Mouse (Mus musculus) embryonic facial prominence, embryonic 11.5 days (tissue): ENCODE measurements around the gene Taf4. TPM values are rescaled to one million over a fixed set of nuclear protein-coding genes. Genes with fewer than 3 reads are reported as not detected.
A peak's percentile ranks its signal among the peaks of the same experiment; 100 is the strongest.

Experiments
- ATAC-seq: fragments of 200-750 bp; cut with Nextera tagmentation; replicated peaks from 2 replicates; pipeline ENCODE4 v1.8.0; 2017; ENCODE audit warnings: low read depth; ENCODE audit not compliant: insufficient number of reproducible peaks, low FRiP score, low TSS enrichment
- DNase-seq: peaks from one replicate; pipeline ENCODE4 v3.0.0-alpha.2; 2015; ENCODE audit warnings: low spot score
- H3K27ac ChIP-seq: fragments of 300-500 bp; sonication (generic); replicated peaks from 2 replicates; pipeline ENCODE4 v1.5.1; 2014; ENCODE audit warnings: mild to moderate bottlenecking, low read depth, low read length, control low read depth
- H3K27me3 ChIP-seq: fragments of 300-500 bp; sonication (generic); 2 replicates; pipeline ENCODE4 v1.6.1; 2014; ENCODE audit warnings: mild to moderate bottlenecking, low read length, moderate library complexity, mixed read lengths; ENCODE audit not compliant: control insufficient read depth, insufficient read depth
- H3K36me3 ChIP-seq: fragments of 300-500 bp; sonication (generic); replicated peaks from 2 replicates; pipeline ENCODE4 v1.6.1; 2014; ENCODE audit warnings: low read depth, mild to moderate bottlenecking, low read length, moderate library complexity, mixed read lengths; ENCODE audit not compliant: control insufficient read depth, insufficient read depth
- H3K4me1 ChIP-seq: fragments of 300-500 bp; sonication (generic); 2 replicates; pipeline ENCODE4 v1.6.1; 2014; ENCODE audit warnings: low read length, mixed read lengths; ENCODE audit not compliant: control insufficient read depth, insufficient read depth
- H3K4me2 ChIP-seq: fragments of 300-500 bp; sonication (generic); 2 replicates; pipeline ENCODE4 v1.6.1; 2014; ENCODE audit warnings: low read depth, mild to moderate bottlenecking, control low read depth, low read length, moderate library complexity
- H3K4me3 ChIP-seq: fragments of 300-500 bp; sonication (generic); 2 replicates; pipeline ENCODE4 v1.5.1; 2014; ENCODE audit warnings: low read depth, low read length, control low read depth
- H3K9ac ChIP-seq: fragments of 300-500 bp; sonication (generic); replicated peaks from 2 replicates; pipeline ENCODE4 v1.6.1; 2014; ENCODE audit warnings: mild to moderate bottlenecking, control low read depth, low read length
- H3K9me3 ChIP-seq: fragments of 300-500 bp; sonication (generic); replicated peaks from 2 replicates; pipeline ENCODE4 v1.6.1; 2016; ENCODE audit warnings: mild to moderate bottlenecking, low read length, inconsistent platforms, mixed read lengths; ENCODE audit not compliant: control insufficient read depth
- WGBS: fragments of 180-500 bp; shearing (Covaris S2); extraction: QIAGEN DNeasy Blood & Tissue Kit; methylation state at CpG from one replicate; pipeline ENCODE4 v1.1.7; 2014; 5-methylcytosine and 5-hydroxymethylcytosine counted together
- polyA plus RNA-seq: library from polyadenylated mRNA; unstranded; fragments of >200 nt; fragmentation: Nextera tagmentation; extraction: Ambion mirVana; gene quantifications from 2 replicates; pipeline ENCODE4 v1.2.1, GENCODE M21; 2014

The Taf4 gene
- polyA plus RNA-seq, 1 experiment from 2014 or later = 4.4 TPM

GRCm38 (mm10) chr2:179998431-179998830, 22.0 kb upstream of the Taf4 start:
- no peak for DNase-seq
- no peaks in the 10 kb centered on the region for H3K4me1 ChIP-seq
- H3K9ac ChIP-seq = no peak overlapping the region
- no peaks in the 10 kb centered on the region for H3K27me3 ChIP-seq
- 84% methylated on average over 4 of the region's 4 CpGs for WGBS
- H3K4me2 ChIP-seq = no peak overlapping the region
- H3K9me3 ChIP-seq = no peaks in the 10 kb centered on the region
- no peak overlapping the region for H3K27ac ChIP-seq
- H3K36me3 ChIP-seq = no peaks in the 10 kb centered on the region
- ATAC-seq = no peak
- no peak overlapping the region for H3K4me3 ChIP-seq

DNA sequence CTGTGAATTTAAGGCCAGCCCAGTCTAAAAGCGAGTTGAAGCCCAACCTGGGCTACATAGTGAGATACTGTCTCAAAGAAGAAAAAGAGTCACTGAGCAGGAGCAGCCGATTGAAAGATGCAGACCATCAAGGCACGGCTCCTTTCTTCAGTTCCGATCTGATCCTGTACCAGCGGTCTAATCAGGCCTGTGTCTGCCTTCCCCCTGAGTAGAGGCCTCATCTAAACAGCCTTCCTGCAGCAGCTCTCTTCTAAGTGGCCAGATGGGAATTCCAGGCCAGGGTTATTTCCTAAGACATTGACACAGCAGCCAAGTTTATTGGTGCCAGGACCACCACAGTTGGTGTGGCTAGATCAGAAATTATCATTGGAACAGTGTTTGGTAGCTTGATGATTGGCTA, 16.6 kb upstream of the Taf4 start:
- WGBS = 93% methylated on average over 5 of the region's 5 CpGs
- Histone ChIP-seq H3K4me3 (no peak overlapping the region), H3K9me3 (no peaks in the 10 kb centered on the region), H3K4me2 (no peak overlapping the region), H3K36me3 (no peaks in the 10 kb centered on the region), H3K27ac (no peak overlapping the region), H3K27me3 (no peaks in the 10 kb centered on the region), H3K4me1 (no peaks in the 10 kb centered on the region), H3K9ac (no peak overlapping the region)
- DNase-seq = no peak
- no peak for ATAC-seq

GRCm38 (mm10) chr2:179989098-179989497, 12.7 kb upstream of the Taf4 start:
- Histone ChIP-seq H3K9me3 (no peaks in the 10 kb centered on the region), H3K4me3 (no peak overlapping the region), H3K27ac (no peak overlapping the region), H3K9ac (no peak overlapping the region), H3K27me3 (no peaks in the 10 kb centered on the region), H3K36me3 (no peaks in the 10 kb centered on the region), H3K4me2 (no peak overlapping the region), H3K4me1 (no peaks in the 10 kb centered on the region)
- DNase-seq (no peak), ATAC-seq (no peak)
- WGBS = 64% methylated on average over 1 of the region's 1 CpGs

- Histone ChIP-seq H3K4me2 (no peak overlapping the region), H3K36me3 (no peaks in the 10 kb centered on the region), H3K4me3 (no peak overlapping the region), H3K27ac (no peak overlapping the region), H3K4me1 (no peaks in the 10 kb centered on the region), H3K27me3 (no peaks in the 10 kb centered on the region), H3K9ac (no peak overlapping the region), H3K9me3 (no peaks in the 10 kb centered on the region)
- 73% methylated on average over 10 of the region's 10 CpGs for WGBS
- ATAC-seq (no peak), DNase-seq (no peak)
Observed at GRCm38 (mm10) chr2:179986437-179987022, 10.1 kb upstream of the Taf4 start.

GRCm38 (mm10) chr2:179985695-179986094, 9.2 kb upstream of the Taf4 start:
- no peak overlapping the region for H3K9ac ChIP-seq
- H3K4me1 ChIP-seq = no peaks in the 10 kb centered on the region
- no peak overlapping the region for H3K27ac ChIP-seq
- WGBS = 100% methylated on average over 1 of the region's 1 CpGs
- no peak overlapping the region for H3K4me2 ChIP-seq
- no peaks in the 10 kb centered on the region for H3K36me3 ChIP-seq
- H3K27me3 ChIP-seq = no peaks in the 10 kb centered on the region
- ATAC-seq (no peak), DNase-seq (no peak)
- H3K9me3 ChIP-seq = no peaks in the 10 kb centered on the region
- no peak overlapping the region for H3K4me3 ChIP-seq

GRCm38 (mm10) chr2:179984830-179985229, 8.4 kb upstream of the Taf4 start:
- no peaks in the 10 kb centered on the region for H3K9me3 ChIP-seq
- DNase-seq = peak; percentile 20
- no peak for ATAC-seq

GRCm38 (mm10) chr2:179982715-179983114, 6.3 kb upstream of the Taf4 start:
- Histone ChIP-seq H3K9ac (no peak overlapping the region), H3K4me3 (no peak overlapping the region)
- DNase-seq = no peak

More at GRCm38 (mm10) chr2:179984830-179985229, 8.4 kb upstream of the Taf4 start:
- Histone ChIP-seq H3K36me3 (no peaks in the 10 kb centered on the region), H3K27ac (no peak overlapping the region), H3K4me2 (no peak overlapping the region), H3K4me3 (no peak overlapping the region), H3K9ac (no peak overlapping the region), H3K27me3 (no peaks in the 10 kb centered on the region), H3K4me1 (no peaks in the 10 kb centered on the region)
- 40% methylated on average over 7 of the region's 7 CpGs for WGBS

GRCm38 (mm10) chr2:179980616-179981015, 4.2 kb upstream of the Taf4 start:
- no peaks in the 10 kb centered on the region for H3K36me3 ChIP-seq
- WGBS = 58% methylated on average over 4 of the region's 4 CpGs
- no peak overlapping the region for H3K9ac ChIP-seq
- no peaks in the 10 kb centered on the region; the same call in 1 of the 2 replicates for H3K4me1 ChIP-seq
- no peaks in the 10 kb centered on the region for H3K27me3 ChIP-seq
- no peak overlapping the region for H3K27ac ChIP-seq
- no peak for ATAC-seq
- H3K4me3 ChIP-seq = no peak overlapping the region
- DNase-seq = no peak
- H3K9me3 ChIP-seq = no peaks in the 10 kb centered on the region
- H3K4me2 ChIP-seq = no peak overlapping the region

More at GRCm38 (mm10) chr2:179982715-179983114, 6.3 kb upstream of the Taf4 start:
- Histone ChIP-seq H3K4me1 (no peaks in the 10 kb centered on the region), H3K4me2 (no peak overlapping the region), H3K36me3 (no peaks in the 10 kb centered on the region), H3K27ac (no peak overlapping the region), H3K27me3 (no peaks in the 10 kb centered on the region), H3K9me3 (no peaks in the 10 kb centered on the region)
- WGBS = 89% methylated on average over 3 of the region's 3 CpGs
- ATAC-seq = no peak
